ENCODE assay signal across 8 mouse cellular contexts in genomic region chr14:30867042-30867441, GRCm38 (mm10). TPM values are rescaled to one million over a fixed set of nuclear protein-coding genes. Genes with fewer than 3 reads are reported as not detected.
A peak's percentile ranks its signal among the peaks of the same experiment; 100 is the strongest.
DNase-seq lines count a peak whose midpoint lies in the region; ATAC-seq and TF ChIP-seq lines count a peak whose summit lies in the region.

No protein-coding gene starts in this region.

- no peak for TF ChIP-seq POLR2A in spleen, adult 2 months (IDR thresholded peaks at IDR 0.05; ENCODE audit: low read depth, low read length)

- no peak overlapping the region for H3K9ac ChIP-seq in heart, embryonic 11.5 days (ENCODE audit: low read depth, low read length)

- TF ChIP-seq CTCF in spleen, adult 2 months (IDR thresholded peaks at IDR 0.05; ENCODE audit: extremely low read depth, insufficient read depth, insufficient read length, insufficient replicate concordance) = peak; percentile 67; the same call in 1 of the 2 replicates

- H3K4me3 ChIP-seq in heart, embryonic 11.5 days (ENCODE audit: low read depth, low read length) = no peak overlapping the region
- no peak overlapping the region for H3K4me3 ChIP-seq in spleen, adult 2 months (ENCODE audit: extremely low read depth, insufficient read depth, insufficient read length)

- no peak for ATAC-seq in heart, embryonic 11.5 days (replicated peaks; ENCODE audit: insufficient number of reproducible peaks, low FRiP score, low TSS enrichment)

- H3K27ac ChIP-seq in heart, embryonic 11.5 days (ENCODE audit: low read depth, low read length) = no peak overlapping the region
- H3K27ac ChIP-seq in spleen, adult 2 months (ENCODE audit: insufficient read depth, low read length) = no peak overlapping the region

- H3K4me2 ChIP-seq in heart, embryonic 11.5 days = no peak overlapping the region

- 31% methylated on average over 5 of the region's 5 CpGs for WGBS in heart, embryonic 11.5 days (ENCODE audit: insufficient replicate concordance)
- WGBS in spleen, adult 2 months = 36% methylated on average over 5 of the region's 5 CpGs

- H3K27me3 ChIP-seq in heart, embryonic 11.5 days (ENCODE audit: control insufficient read depth, insufficient read depth, low read length) = no peaks in the 10 kb centered on the region
- H3K27me3 ChIP-seq in spleen, adult 2 months (ENCODE audit: control insufficient read depth, insufficient read depth, low read length) = no peaks in the 10 kb centered on the region

- no peaks in the 10 kb centered on the region; the same call in 1 of the 2 replicates for H3K36me3 ChIP-seq in heart, embryonic 11.5 days (ENCODE audit: control insufficient read depth, insufficient read depth, low read length)
- 0 out of 2 replicates have a peak, but pooled peaks cover 1% of the 10 kb centered on the region for H3K36me3 ChIP-seq in spleen, adult 2 months (ENCODE audit: control insufficient read depth, insufficient read depth, low read length)

- peak; percentile 83 to 91 for DNase-seq in heart, adult 18-20 months
- peak; percentile 90 for DNase-seq in adipocyte (ENCODE audit: low spot score)
- DNase-seq in cerebellum, postnatal 4 days (ENCODE audit: low spot score in 2 of 2) = peak; percentile 47 to 67
- DNase-seq in heart, adult 8-10 months (ENCODE audit: low spot score) = peak; percentile 76
- DNase-seq in layer of hippocampus, adult 9-10 months (ENCODE audit: low spot score) = peak; percentile 55
- peak; percentile 83 for DNase-seq in lung, postnatal 25 days (ENCODE audit: low spot score)
- DNase-seq in spleen, adult 2 months (ENCODE audit: low read depth in 1 of 2, low spot score in 2 of 2) = peak; percentile 9 to 57

- H3K4me1 ChIP-seq in heart, embryonic 11.5 days (ENCODE audit: control insufficient read depth, insufficient read depth, low read length) = peaks cover 18% of the 10 kb centered on the region
- no peaks in the 10 kb centered on the region for H3K4me1 ChIP-seq in spleen, adult 2 months (ENCODE audit: control insufficient read depth, insufficient read depth, insufficient read length)

- H3K9me3 ChIP-seq in heart, embryonic 11.5 days (replicated peaks; ENCODE audit: control insufficient read depth, low read length) = no peaks in the 10 kb centered on the region

RNA-seq across cellular contexts. Expression of gene Mustn1, which starts 12.0 kb away (rescaled TPM):
- 10 to 100 TPM; 12.5 to 14.4 TPM for total RNA-seq in heart, adult 18-20 months (2021)
- 1.8 and 2.0 TPM in 2 replicates for polyA plus RNA-seq in heart, embryonic 11.5 days (2014; fragmentation: Nextera tagmentation; extraction: Ambion mirVana)
- total RNA-seq in heart, adult 8-10 months (2022) = 10 to 100 TPM; 10.3 to 13.7 (median 12.1) TPM
- 4.9 and 7.3 TPM in 2 replicates for polyA plus RNA-seq in spleen, adult 2 months (2012; rRNA removed)

RNA-seq across cellular contexts. Expression of gene Itih4, which starts 19.2 kb away (rescaled TPM):
- 1 to 10 TPM; 3.1 to 7.9 TPM for total RNA-seq in heart, adult 18-20 months (2021)
- not detected in 2 replicates for polyA plus RNA-seq in heart, embryonic 11.5 days (2014; fragmentation: Nextera tagmentation; extraction: Ambion mirVana)
- total RNA-seq in heart, adult 8-10 months (2022) = 1 to 10 TPM; 3.1 to 5.7 (median 4.7) TPM
- 0.50 and 1.2 TPM in 2 replicates for polyA plus RNA-seq in spleen, adult 2 months (2012; rRNA removed)

RNA-seq across cellular contexts. Expression of gene Tmem110, which starts 41.7 kb away (rescaled TPM):
- 1 to 10 TPM; 6.0 to 8.5 TPM for total RNA-seq in heart, adult 18-20 months (2021)
- polyA plus RNA-seq in heart, embryonic 11.5 days (2014; fragmentation: Nextera tagmentation; extraction: Ambion mirVana) = 16.0 and 18.2 TPM in 2 replicates
- total RNA-seq in heart, adult 8-10 months (2022) = 10 to 100 TPM in 2 of 4 experiments, 1 to 10 TPM in 2; 6.6 to 11.0 (median 10.0) TPM
- 13.0 and 18.0 TPM in 2 replicates for polyA plus RNA-seq in spleen, adult 2 months (2012; rRNA removed)

RNA-seq across cellular contexts. Expression of gene Itih3, which starts 56.5 kb away (rescaled TPM):
- under 1 TPM; 0.27 to 0.69 TPM for total RNA-seq in heart, adult 18-20 months (2021)
- polyA plus RNA-seq in heart, embryonic 11.5 days (2014; fragmentation: Nextera tagmentation; extraction: Ambion mirVana) = 1.4 and 1.7 TPM in 2 replicates
- total RNA-seq in heart, adult 8-10 months (2022) = 1 to 10 TPM in 1 of 4 experiments, under 1 TPM in 3; 0.32 to 1.2 (median 0.73) TPM
- polyA plus RNA-seq in spleen, adult 2 months (2012; rRNA removed) = 1.4 TPM in 2 replicates

Comparison
In these comparisons a context has a peak if more than half of its experiments do, and no peak if none do; other contexts are left out.
1. DNase-seq: peak in every context shown above with its lines; median percentile 90 in adipocyte; 87 in heart, adult 18-20 months; 83 in lung, postnatal 25 days; 76 in heart, adult 8-10 months; 57 in cerebellum, postnatal 4 days; 55 in layer of hippocampus, adult 9-10 months; 33 in spleen, adult 2 months.